Mouse (Mus musculus) brain, embryonic 14.5 days (tissue): ENCODE data around the gene Cabp1. TPM values are rescaled to one million over a fixed set of nuclear protein-coding genes. Genes with fewer than 3 reads are reported as not detected.
A peak's percentile ranks its signal among the peaks of the same experiment; 100 is the strongest.

ENCODE experiments used
- DNase-seq: peaks from one replicate; pipeline ENCODE4 v3.0.0-alpha.2; 2011; ENCODE audit warnings: low read depth
- CTCF ChIP-seq: fragments of 200-500 bp; IDR thresholded peaks from 2 replicates; pipeline ENCODE4 v1.5.1; 2012; ENCODE audit warnings: inconsistent platforms, mild to moderate bottlenecking, moderate library complexity, borderline replicate concordance; ENCODE audit not compliant: insufficient read depth, insufficient read length; ENCODE audit errors: extremely low read depth
- POLR2A ChIP-seq: fragments of 200-500 bp; IDR thresholded peaks from 2 replicates; pipeline ENCODE4 v1.6.1; 2012; ENCODE audit warnings: mild to moderate bottlenecking, inconsistent platforms, borderline replicate concordance; ENCODE audit not compliant: poor library complexity, insufficient read depth, insufficient read length, severe bottlenecking; ENCODE audit errors: extremely low read depth
- polyA plus RNA-seq: library from polyadenylated mRNA; depleted of rRNA; stranded (reverse); fragments of >200 nt; gene quantifications from 2 replicates; pipeline ENCODE4 v1.2.3, GENCODE M21; 2012; rRNA removed

Gene Cabp1
- polyA plus RNA-seq, 1 experiment: 28.6 TPM

DNA sequence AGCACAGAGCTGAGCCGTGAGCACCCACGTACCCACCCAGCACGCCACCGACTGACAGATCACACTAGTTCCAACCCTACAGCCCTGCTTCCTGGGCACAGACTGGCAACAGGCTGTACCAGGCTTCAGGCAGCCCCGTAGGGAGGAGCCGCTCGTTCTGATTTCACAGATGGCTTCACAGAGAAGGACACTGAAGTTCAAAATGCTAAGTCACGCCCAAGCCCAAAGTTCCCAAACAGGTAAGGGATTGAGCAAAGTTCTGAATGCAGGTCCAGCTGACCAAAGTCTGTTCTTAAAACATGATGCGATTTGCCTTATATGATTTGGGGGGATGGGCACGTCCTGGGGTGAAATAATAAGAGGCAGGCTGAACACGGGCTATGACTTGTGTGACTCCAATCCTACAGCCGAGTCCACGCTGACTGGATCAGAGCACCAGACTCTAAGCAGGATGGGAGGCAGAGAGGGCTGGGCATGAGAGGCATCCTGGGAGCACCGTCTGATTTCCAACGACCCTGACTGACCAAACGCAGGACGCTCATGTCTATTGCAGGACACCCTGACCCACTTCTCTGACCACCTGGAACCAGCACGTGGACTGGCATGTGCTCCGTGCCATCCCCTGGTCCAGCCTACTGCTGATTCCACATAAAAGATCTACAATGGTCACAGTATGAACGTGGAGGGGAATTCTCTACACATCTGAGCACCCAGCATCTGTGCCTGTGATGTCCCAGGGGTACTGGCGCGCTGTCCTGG is 66.6 kb downstream of the Cabp1 start:
- TF ChIP-seq POLR2A: no peak
- DNase-seq: no peak

DNA sequence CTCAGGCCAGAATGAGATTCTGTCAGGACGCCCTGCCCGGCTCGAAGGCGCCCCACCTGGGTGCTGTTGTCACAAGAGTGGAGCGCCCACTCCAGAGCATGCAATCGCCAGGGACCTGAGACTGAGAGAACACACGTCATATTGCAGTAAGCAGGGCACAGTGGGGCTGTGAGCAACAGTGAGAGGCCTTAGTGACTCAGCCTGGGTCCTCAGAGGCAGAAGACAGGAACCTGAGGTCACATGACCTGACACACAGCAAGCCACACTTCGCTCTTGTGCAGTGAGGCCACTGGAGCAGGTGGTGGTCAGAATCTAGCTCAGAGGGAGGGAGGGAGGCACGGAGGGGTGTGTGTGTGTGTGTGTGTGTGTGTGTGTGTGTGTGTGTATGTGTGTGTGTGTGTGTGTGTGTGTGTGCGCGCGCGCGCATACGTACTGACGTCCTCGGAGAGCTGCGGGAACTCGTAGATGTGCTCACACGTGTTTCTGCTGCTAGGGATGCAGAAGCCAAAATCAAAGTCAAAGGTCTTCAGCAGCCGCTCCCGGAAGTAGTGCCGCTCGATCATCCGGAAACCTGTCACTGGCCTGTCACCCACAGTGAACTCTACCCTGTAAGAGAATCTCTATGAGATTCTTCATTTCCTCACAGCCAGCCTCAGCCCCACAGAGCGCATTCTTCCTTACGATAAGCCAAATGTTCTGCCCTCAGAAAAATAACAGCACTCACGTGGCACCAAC is 67.4 kb downstream of the Cabp1 start:
- DNase-seq: no peak
- TF ChIP-seq CTCF: no peak
- TF ChIP-seq POLR2A: no peak

DNA sequence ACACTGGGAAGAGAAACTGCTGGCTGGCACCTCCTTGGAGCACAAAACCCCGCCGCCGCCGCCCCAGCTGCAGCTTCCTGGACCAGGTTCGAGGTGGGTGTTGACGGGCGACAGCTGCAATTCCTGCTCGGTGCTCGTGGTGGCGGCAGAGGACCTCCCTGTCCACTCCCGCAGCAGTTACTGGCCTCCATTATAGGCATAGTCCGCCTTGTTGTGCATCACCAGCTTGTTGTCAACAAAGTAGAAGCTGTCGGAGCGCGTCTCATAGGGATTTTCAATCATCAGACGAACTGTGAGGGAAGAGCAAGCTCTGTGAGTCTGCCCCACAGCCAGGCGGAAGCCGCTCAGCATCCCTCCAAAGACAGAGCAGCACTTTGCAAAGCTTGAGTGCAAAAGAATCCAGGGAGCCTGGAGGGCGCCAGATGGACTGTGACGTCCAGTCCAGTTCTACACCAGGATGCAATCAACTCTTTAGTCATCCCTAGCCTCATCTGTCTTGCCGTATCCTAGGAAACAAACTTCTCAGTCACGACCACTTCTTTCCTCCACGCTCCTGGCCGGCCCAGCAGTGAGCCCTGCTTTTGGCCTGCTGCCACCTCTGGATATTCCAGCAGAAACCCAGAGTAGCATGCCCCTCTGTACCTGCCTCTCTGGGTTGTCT is 68.8 kb downstream of the Cabp1 start:
- TF ChIP-seq POLR2A (no peak), CTCF (peak; percentile 95)
- peak; percentile 91 for DNase-seq

DNA sequence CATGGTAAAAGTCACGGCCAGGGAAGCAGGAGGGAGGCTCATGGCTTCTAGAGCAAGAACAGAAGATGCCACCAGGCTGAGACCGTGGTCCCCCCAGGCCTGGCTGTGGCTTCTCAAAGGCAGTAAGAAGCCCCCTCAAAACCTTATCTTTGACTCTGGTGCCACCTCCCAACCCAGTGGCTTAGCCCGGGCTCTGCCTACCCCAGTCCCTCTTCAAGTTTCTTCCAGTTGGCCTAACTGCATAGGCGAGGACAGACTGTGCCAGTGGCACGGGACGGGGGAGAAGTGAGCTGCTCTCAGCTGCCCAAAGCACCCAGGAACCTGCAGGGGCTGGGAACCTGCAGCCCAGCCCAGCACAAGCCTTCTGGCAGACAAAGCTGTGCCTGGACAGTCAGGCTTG is 69.5 kb downstream of the Cabp1 start:
- TF ChIP-seq CTCF (no peak), POLR2A (no peak)
- DNase-seq: no peak

DNA sequence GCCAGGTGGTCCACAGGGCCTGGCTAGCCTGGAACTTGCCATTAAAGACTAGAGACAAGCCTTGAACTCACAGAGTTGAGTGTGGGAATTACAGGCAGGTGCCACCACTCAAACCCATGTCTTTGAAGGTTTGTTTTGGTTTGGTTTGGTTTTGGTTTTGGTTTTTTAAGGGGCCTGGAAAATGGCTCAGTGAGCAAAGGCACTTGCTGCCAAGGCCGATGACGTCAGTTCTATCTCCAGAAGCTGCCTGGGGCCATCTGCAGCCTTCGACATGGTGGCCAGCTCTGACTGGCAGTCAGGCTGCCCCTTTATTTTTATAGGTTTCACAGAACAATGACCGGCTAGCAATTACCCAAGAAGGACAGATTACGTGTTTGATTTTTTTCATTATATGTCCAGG is 73.2 kb downstream of the Cabp1 start:
- DNase-seq: peak; percentile 65
- TF ChIP-seq CTCF (no peak), POLR2A (no peak)

DNA sequence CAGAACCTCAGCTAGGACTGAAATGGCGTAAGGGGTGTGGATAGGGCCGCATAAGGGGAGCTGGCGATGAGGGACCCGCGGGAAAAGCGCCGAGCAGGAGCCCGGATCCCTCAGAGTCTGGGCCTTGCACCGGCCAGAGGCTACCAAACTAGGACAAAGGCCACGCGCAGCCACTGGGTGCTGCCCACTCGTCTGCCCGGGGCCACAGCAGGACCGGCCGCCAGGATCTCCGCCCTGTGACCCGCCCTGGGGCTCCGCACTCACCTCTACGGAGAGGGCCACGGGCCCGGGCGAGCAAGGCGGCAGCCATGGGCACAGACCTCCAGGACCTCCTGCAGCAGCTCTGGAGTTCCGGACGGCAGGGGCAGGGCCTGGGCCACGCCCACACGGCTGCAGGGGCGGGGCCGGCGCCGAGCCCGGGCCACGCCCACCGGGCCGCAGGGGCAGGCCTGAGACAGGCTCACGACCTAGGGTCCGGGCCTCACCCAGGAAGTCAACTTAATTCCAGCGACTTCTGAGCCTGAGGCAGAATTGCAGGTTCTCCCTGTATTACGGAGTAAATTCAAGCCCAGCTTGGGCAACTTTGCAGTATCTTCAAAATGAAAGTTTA is 75.1 kb downstream of the Cabp1 start, which contains the start of gene Acads:
TSS of gene Acads (minus strand) at position 386 of the 610 bp plus-strand sequence.
- no peak for TF ChIP-seq POLR2A
- no peak for TF ChIP-seq CTCF

More for the DNA sequence above, 75.1 kb downstream of the Cabp1 start, which contains the start of gene Acads:
- DNase-seq: peak; percentile 72

Other genes with a start within 250 kb of the Cabp1 start
- not detected in 2 replicates for gene Hnf1a, start 223.3 kb downstream of the Cabp1 start, polyA plus RNA-seq
- gene Sppl3, start 183.2 kb downstream of the Cabp1 start, polyA plus RNA-seq: 129 TPM in 2 replicates
- not detected in 2 replicates for gene Gm10401, start 96.1 kb downstream of the Cabp1 start, polyA plus RNA-seq
- 25.1 and 27.0 TPM in 2 replicates for gene Acads, start 75.0 kb downstream of the Cabp1 start, polyA plus RNA-seq
- gene Unc119b, start 59.4 kb downstream of the Cabp1 start, polyA plus RNA-seq: 49.7 and 55.0 TPM in 2 replicates
- gene Mlec, start 36.2 kb downstream of the Cabp1 start, polyA plus RNA-seq: 63.6 and 80.4 TPM in 2 replicates
- gene Pop5, start 41.5 kb upstream of the Cabp1 start, polyA plus RNA-seq: 57.0 and 82.5 TPM in 2 replicates
- gene Rnf10, start 78.5 kb upstream of the Cabp1 start, polyA plus RNA-seq: 200 and 220 TPM in 2 replicates
- 15.7 and 20.5 TPM in 2 replicates for gene Coq5, start 85.3 kb upstream of the Cabp1 start, polyA plus RNA-seq
- 602 and 608 TPM in 2 replicates for gene Dynll1, start 106.6 kb upstream of the Cabp1 start, polyA plus RNA-seq
- 91.9 and 105 TPM in 2 replicates for gene Srsf9, start 132.8 kb upstream of the Cabp1 start, polyA plus RNA-seq
- gene Gatc, start 146.8 kb upstream of the Cabp1 start, polyA plus RNA-seq: 26.7 and 36.9 TPM in 2 replicates
- gene Triap1, start 146.8 kb upstream of the Cabp1 start, polyA plus RNA-seq: 25.6 and 30.3 TPM in 2 replicates
- 1,091 and 1,648 TPM in 2 replicates for gene Cox6a1, start 154.6 kb upstream of the Cabp1 start, polyA plus RNA-seq
- 232 and 238 TPM in 2 replicates for gene Msi1, start 235.2 kb upstream of the Cabp1 start, polyA plus RNA-seq